Mouse (Mus musculus) C2C12 (cell line): ENCODE measurements at regions not wholly inside any gene's neighbourhood (a gene's known extent, or its start where the extent isn't known, plus 50 kb on each side); places are given as distances from the start of the nearest gene placed in this dataset.

Experiments used
- H3K27me3 ChIP-seq: one replicate; pipeline ENCODE4 v1.6.1; 2011; ENCODE audit not compliant: control insufficient read depth, insufficient read depth, insufficient read length
- H3K36me3 ChIP-seq: one replicate; pipeline ENCODE4 v1.6.1; 2011; ENCODE audit not compliant: control insufficient read depth, insufficient read depth
- H3K4me3 ChIP-seq: one replicate; pipeline ENCODE4 v1.5.1; 2011; ENCODE audit warnings: mild to moderate bottlenecking, control low read depth; ENCODE audit not compliant: poor library complexity, insufficient read depth, severe bottlenecking
- H3K79me2 ChIP-seq: one replicate; pipeline ENCODE4 v1.6.1; 2011; ENCODE audit not compliant: control insufficient read depth, insufficient read depth
- H3K79me3 ChIP-seq: one replicate; pipeline ENCODE4 v1.6.1; 2011; ENCODE audit warnings: low read depth, control low read depth
- H3ac ChIP-seq: one replicate; pipeline ENCODE3; 2011; ENCODE audit warnings: low read depth; ENCODE audit not compliant: control insufficient read depth, insufficient read length
- CEBPB ChIP-seq: IDR thresholded peaks from one replicate; pipeline ENCODE4 v1.6.1; 2011; ENCODE audit warnings: low read depth, mild to moderate bottlenecking, control low read depth, moderate library complexity
- CTCF ChIP-seq: IDR thresholded peaks from one replicate; pipeline ENCODE4 v1.5.1; 2011; ENCODE audit not compliant: control insufficient read depth, insufficient read depth, insufficient read length
- FOSL1 ChIP-seq: IDR thresholded peaks from one replicate; pipeline ENCODE4 v1.8.0; 2011; ENCODE audit warnings: mild to moderate bottlenecking, low read length; ENCODE audit not compliant: poor library complexity, insufficient read depth, severe bottlenecking
- MAX ChIP-seq: IDR thresholded peaks from one replicate; pipeline ENCODE4 v1.6.1; 2011; ENCODE audit warnings: mild to moderate bottlenecking, control low read depth
- MYOD1 ChIP-seq: IDR thresholded peaks from one replicate; pipeline ENCODE4 v1.6.1; 2011; ENCODE audit warnings: low read depth; ENCODE audit not compliant: control insufficient read depth, insufficient read length
- MYOG ChIP-seq: IDR thresholded peaks from one replicate; pipeline ENCODE4 v1.6.1; 2011; ENCODE audit not compliant: control insufficient read depth, insufficient read length; ENCODE audit errors: extremely low read depth
- USF1 ChIP-seq: IDR thresholded peaks from one replicate; pipeline ENCODE4 v1.6.1; 2011; ENCODE audit warnings: low read depth, mild to moderate bottlenecking, control low read depth, moderate library complexity

DNA sequence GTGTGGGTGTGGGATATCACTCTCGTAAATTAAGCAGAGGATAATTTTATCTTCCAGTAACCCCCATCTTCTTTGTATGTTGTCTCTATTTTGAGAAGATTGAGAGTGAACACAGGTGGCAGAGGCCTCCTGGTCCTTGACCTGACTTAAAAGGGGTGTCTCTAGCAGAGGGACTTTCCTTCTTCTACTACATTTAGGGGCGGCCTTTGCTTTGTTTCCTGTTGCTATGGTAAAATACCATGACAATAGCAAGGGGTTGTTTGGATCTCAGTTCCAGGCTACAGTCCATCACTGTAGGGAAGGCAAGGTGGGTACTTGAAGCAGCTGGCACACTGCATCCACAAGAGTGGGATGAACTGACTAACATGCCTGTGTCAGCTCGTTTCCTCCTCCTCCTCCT, 189.3 kb upstream of the Stt3b start:
- Histone ChIP-seq H3K36me3 (no peaks in the 10 kb centered on the region), H3ac (no peak overlapping the region), H3K4me3 (no peak overlapping the region), H3K27me3 (no peaks in the 10 kb centered on the region), H3K79me3 (no peaks in the 10 kb centered on the region), H3K79me2 (no peaks in the 10 kb centered on the region)
- no peak for TF ChIP-seq USF1
- TF ChIP-seq MYOG, result no peak
- TF ChIP-seq CEBPB, result no peak
- no peak for TF ChIP-seq MYOD1
- TF ChIP-seq FOSL1, result no peak
- no peak for TF ChIP-seq MAX
- TF ChIP-seq CTCF, result no peak

DNA sequence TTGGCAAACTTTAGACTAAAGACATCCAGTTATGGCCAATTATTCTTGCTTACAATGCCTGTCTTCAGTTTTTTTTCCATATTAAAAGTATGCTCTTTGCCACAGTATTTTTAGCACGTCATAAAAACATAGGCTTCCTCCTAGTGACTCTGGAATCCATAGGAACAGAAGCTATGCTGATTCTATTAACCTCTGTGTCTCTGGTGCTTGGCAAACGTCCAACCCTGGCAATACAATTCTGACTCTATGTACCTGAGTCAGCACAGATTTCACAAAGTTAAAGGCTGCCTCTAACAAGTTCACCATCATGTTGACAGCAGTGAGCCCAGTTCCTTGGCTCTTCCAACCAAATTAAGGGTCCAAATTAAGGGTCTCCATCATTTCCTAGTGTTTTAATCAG, 194.6 kb upstream of the Stt3b start:
- H3K27me3 ChIP-seq, result no peaks in the 10 kb centered on the region
- H3K79me3 ChIP-seq, result no peaks in the 10 kb centered on the region
- TF ChIP-seq CEBPB (no peak), CTCF (no peak), USF1 (no peak), FOSL1 (no peak), MYOD1 (no peak), MAX (no peak), MYOG (no peak)
- no peak overlapping the region for H3ac ChIP-seq
- no peaks in the 10 kb centered on the region for H3K36me3 ChIP-seq
- no peaks in the 10 kb centered on the region for H3K79me2 ChIP-seq
- H3K4me3 ChIP-seq, result no peak overlapping the region

DNA sequence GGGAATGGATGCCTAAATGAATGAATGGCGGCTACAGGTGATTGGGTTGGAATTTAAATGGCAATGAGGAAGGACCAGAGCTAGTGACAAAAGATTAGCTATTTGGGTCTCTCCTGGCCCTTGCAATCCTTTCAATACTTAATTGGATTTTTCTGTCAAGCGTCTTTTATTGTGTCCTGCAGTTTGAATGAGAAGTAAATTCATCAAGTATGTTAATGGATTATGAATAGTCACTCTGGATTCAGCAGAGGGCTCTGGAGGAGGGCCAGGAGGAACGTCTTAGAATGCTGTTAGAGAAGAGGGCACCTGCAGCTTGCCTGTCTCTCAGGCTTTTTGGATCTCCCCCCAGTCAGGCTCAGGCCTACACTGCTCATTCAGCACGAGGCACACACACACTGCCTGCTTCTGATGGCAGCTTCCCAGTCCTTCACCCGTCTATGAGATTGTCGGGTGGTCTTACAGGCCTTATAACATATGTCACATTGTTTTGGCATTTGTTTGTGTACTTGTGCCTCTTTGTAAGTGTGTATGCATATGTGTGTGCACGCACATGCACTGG, 197.0 kb upstream of the Stt3b start:
- Histone ChIP-seq H3K79me2 (no peaks in the 10 kb centered on the region), H3K4me3 (no peak overlapping the region), H3K79me3 (no peaks in the 10 kb centered on the region), H3K36me3 (no peaks in the 10 kb centered on the region), H3ac (no peak overlapping the region), H3K27me3 (no peaks in the 10 kb centered on the region)
- TF ChIP-seq MYOG, result no peak

DNA sequence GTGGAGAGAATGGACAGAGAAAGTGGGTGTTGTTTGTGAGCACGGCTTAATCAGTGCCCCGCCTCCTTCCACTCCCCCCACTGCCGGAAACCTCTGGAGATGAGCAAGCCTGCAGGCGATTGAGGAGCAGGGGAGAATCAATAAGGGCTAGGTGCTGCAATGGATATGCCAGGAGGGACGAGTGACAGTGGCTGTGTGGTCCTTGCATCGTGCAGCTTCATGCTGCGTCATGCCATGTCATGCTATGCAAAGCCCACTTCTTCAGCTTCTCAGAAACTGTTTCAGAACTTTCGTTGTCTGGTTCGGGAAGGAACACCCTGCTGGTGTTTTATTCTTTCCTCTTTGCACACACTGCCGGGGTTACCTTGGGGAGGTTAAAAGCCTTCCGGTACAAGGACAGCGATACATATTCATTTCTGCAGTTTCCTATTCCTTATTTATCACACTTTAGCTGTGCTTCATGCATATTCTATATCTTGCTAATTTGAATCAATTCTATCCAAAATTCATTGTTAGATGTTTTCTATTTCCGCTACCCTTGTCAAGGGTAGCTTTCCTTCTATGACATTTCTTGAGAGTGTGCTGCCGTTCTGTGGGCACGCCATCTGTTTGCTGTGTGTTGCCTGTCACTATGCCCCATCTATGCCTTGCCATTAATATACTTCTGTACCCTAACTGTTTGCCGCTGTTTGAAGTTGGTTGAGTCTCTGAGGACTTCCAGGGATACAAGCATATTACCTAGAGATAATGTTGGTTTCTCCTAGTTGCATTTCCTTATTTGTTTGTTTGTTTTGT, 202.8 kb upstream of the Stt3b start:
- H3K79me3 ChIP-seq, result no peaks in the 10 kb centered on the region
- no peaks in the 10 kb centered on the region for H3K79me2 ChIP-seq
- H3ac ChIP-seq, result no peak overlapping the region
- H3K36me3 ChIP-seq, result no peaks in the 10 kb centered on the region
- H3K27me3 ChIP-seq, result no peaks in the 10 kb centered on the region
- no peak for TF ChIP-seq MYOG
- TF ChIP-seq MYOD1, result no peak
- TF ChIP-seq CTCF, result no peak
- TF ChIP-seq FOSL1, result no peak
- TF ChIP-seq USF1, result no peak
- no peak overlapping the region for H3K4me3 ChIP-seq

DNA sequence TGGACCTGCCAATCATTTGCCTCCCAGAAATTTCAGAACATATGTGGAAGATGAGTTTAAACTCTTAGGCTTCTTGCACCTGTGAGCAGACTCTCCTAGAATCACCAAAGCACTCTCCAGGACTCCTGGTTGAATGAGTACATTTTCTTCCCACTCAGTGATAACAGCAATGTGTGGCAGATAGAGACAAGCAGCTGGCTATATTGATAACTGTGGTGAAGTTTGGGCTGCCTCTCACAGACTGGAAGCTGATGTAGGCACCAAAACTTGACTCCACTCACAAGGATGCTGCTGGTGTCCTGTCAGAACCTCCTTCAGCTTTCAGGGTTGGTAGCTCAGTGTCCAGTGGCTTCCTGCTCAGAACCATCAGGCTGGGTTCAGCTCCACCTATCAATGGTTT, 207.7 kb upstream of the Stt3b start:
- Histone ChIP-seq H3K36me3 (no peaks in the 10 kb centered on the region), H3K79me3 (no peaks in the 10 kb centered on the region), H3K79me2 (no peaks in the 10 kb centered on the region), H3K4me3 (no peak overlapping the region), H3K27me3 (no peaks in the 10 kb centered on the region), H3ac (no peak overlapping the region)
- TF ChIP-seq MAX, result no peak
- no peak for TF ChIP-seq FOSL1
- no peak for TF ChIP-seq CTCF
- TF ChIP-seq MYOG, result no peak
- no peak for TF ChIP-seq CEBPB
- TF ChIP-seq USF1, result no peak
- no peak for TF ChIP-seq MYOD1

DNA sequence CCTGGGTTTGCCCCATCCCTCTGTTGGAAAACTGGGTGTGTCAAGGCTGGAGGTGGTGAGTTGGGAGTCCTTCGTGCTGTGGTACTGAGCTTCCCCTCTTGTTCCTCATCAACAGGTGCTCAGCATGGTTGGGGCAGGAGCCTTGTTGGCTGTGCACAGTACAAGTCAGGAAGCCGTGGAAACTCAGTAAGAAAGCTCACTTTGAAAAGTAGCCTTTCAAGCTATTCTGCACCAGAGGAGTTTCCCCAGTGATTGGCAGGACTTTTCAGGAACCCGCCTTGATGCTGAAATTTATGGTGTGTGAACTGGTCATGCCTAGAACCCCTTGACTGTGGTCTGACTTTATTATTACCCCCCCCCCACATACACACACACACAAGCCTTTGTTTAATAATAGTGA, 213.9 kb upstream of the Stt3b start:
- no peaks in the 10 kb centered on the region for H3K79me2 ChIP-seq
- H3K36me3 ChIP-seq, result no peaks in the 10 kb centered on the region
- H3ac ChIP-seq, result no peak overlapping the region
- no peak overlapping the region for H3K4me3 ChIP-seq
- H3K27me3 ChIP-seq, result no peaks in the 10 kb centered on the region
- no peaks in the 10 kb centered on the region for H3K79me3 ChIP-seq
- TF ChIP-seq USF1, result no peak
- TF ChIP-seq MYOD1, result no peak
- no peak for TF ChIP-seq CEBPB
- no peak for TF ChIP-seq MYOG
- no peak for TF ChIP-seq FOSL1
- TF ChIP-seq CTCF, result no peak
- TF ChIP-seq MAX, result no peak
